Mouse (Mus musculus) stomach, embryonic 15.5 days (tissue): Measurements from ENCODE around the gene Herc6. TPM values are rescaled to one million over a fixed set of nuclear protein-coding genes. Genes with fewer than 3 reads are reported as not detected.

Experiments
- ATAC-seq: fragments of 200-750 bp; cut with Nextera tagmentation; 2 replicates; pipeline ENCODE4 v1.8.0; 2017; ENCODE audit warnings: low read depth, moderate number of reproducible peaks, moderate TSS enrichment; ENCODE audit not compliant: insufficient read depth, low FRiP score
- H3K27ac ChIP-seq: fragments of 300-500 bp; sonication (generic); 2 replicates; pipeline ENCODE4 v1.5.1; 2015; ENCODE audit warnings: mild to moderate bottlenecking, inconsistent platforms
- H3K27me3 ChIP-seq: fragments of 300-500 bp; sonication (generic); replicated peaks from 2 replicates; pipeline ENCODE4 v1.6.1; 2015; ENCODE audit warnings: inconsistent platforms
- H3K36me3 ChIP-seq: fragments of 300-500 bp; sonication (generic); 2 replicates; pipeline ENCODE4 v1.6.1; 2015; ENCODE audit warnings: inconsistent platforms
- H3K4me1 ChIP-seq: fragments of 300-500 bp; sonication (generic); 2 replicates; pipeline ENCODE4 v1.6.1; 2015; ENCODE audit warnings: inconsistent platforms
- H3K4me2 ChIP-seq: fragments of 300-500 bp; sonication (generic); 2 replicates; pipeline ENCODE4 v1.6.1; 2015; ENCODE audit warnings: mild to moderate bottlenecking, inconsistent platforms
- H3K4me3 ChIP-seq: fragments of 300-500 bp; sonication (generic); replicated peaks from 2 replicates; pipeline ENCODE4 v1.5.1; 2015; ENCODE audit warnings: inconsistent platforms
- H3K9ac ChIP-seq: fragments of 300-500 bp; sonication (generic); 2 replicates; pipeline ENCODE4 v1.6.1; 2015; ENCODE audit warnings: inconsistent platforms
- H3K9me3 ChIP-seq: fragments of 300-500 bp; sonication (generic); 2 replicates; pipeline ENCODE4 v1.6.1; 2016; ENCODE audit warnings: inconsistent platforms
- WGBS: fragments of 180-500 bp; shearing (Covaris S2); methylation state at CpG from one replicate; pipeline ENCODE4 v1.1.7; 2015; 5-methylcytosine and 5-hydroxymethylcytosine counted together
- polyA plus RNA-seq: library from polyadenylated mRNA; unstranded; fragments of >200 nt; fragmentation: Nextera tagmentation; extraction: Ambion mirVana; gene quantifications from 2 replicates; pipeline ENCODE4 v1.2.1, GENCODE M21; 2015

Gene Herc6
- 2.6 and 3.5 TPM in 2 replicates for polyA plus RNA-seq

- peak; percentile 87 for ATAC-seq
- under 1% methylated on average over 16 of the region's 16 CpGs for WGBS
- peak within 1 kb of the TSS; percentile 61 for H3K9ac ChIP-seq
- peak within 1 kb of the TSS; percentile 83 for H3K4me2 ChIP-seq
- peak within 1 kb of the TSS; percentile 62 for H3K4me3 ChIP-seq
- no peaks in the 10 kb centered on the region for H3K36me3 ChIP-seq
- H3K27me3 ChIP-seq = no peaks in the 10 kb centered on the region
- peak within 1 kb of the TSS; percentile 85 for H3K27ac ChIP-seq
- no peaks in the 10 kb centered on the region for H3K9me3 ChIP-seq
- no peaks in the 10 kb centered on the region for H3K4me1 ChIP-seq
Measured at GRCm38 (mm10) chr6:57580881-57581548, at the start of gene Herc6. Herc6 (plus strand) TSS chr6:57581000.

DNA sequence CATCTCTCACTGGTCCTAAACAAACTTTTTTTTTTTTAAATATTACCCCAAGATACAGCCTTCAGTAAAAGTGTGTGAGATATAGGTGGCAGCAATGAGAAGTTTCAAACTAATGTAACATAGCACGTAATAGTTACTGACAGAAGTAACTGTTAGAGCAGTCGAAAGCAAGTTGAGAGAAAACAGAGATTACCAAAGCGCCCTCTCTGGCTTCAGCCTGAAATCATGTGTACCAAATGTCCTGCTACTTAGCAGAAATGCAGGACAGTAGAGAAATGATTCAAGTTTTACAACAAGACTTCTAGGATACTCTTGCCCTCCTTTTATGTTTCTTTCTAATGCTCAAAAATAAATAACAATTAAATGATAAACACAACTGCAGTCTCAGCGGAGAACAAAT, 49.8 kb upstream of the Herc6 start:
- no peaks in the 10 kb centered on the region for H3K9me3 ChIP-seq
- 46% methylated on average over 4 of the region's 4 CpGs for WGBS
- H3K27me3 ChIP-seq = no peaks in the 10 kb centered on the region
- H3K9ac ChIP-seq = no peak overlapping the region
- H3K36me3 ChIP-seq = no peaks in the 10 kb centered on the region
- no peak overlapping the region for H3K4me3 ChIP-seq
- no peak overlapping the region for H3K4me2 ChIP-seq
- H3K4me1 ChIP-seq = no peaks in the 10 kb centered on the region; the same call in 1 of the 2 replicates
- no peak overlapping the region for H3K27ac ChIP-seq
- no peak for ATAC-seq

DNA sequence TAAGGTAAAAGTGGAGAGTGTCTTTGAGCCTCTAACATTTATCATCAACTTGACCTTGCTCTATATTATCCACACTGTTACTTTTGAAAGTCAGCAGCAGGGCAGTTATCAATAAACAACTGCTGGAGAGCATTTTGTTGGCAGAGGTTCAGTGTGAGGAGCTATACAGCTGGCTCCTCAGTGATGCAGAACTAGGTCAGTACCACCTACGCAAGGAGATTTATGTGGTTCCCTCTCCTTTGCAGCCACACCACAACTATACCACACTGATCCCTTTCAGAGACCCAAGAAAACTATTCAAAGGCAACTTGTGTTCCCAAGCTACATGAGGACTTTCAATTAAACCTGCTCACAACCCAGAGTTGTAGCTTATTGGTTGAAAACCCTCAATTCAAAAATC, 49.4 kb upstream of the Herc6 start:
- no peak for ATAC-seq
- Histone ChIP-seq H3K9me3 (no peaks in the 10 kb centered on the region), H3K4me3 (no peak overlapping the region), H3K9ac (no peak overlapping the region), H3K36me3 (no peaks in the 10 kb centered on the region), H3K27me3 (no peaks in the 10 kb centered on the region), H3K4me1 (no peaks in the 10 kb centered on the region; the same call in 1 of the 2 replicates), H3K4me2 (no peak overlapping the region), H3K27ac (no peak overlapping the region)
- WGBS = 63% methylated on average over 1 of the region's 1 CpGs

- ATAC-seq = no peak
- Histone ChIP-seq H3K4me2 (no peak overlapping the region), H3K9me3 (no peaks in the 10 kb centered on the region), H3K27ac (no peak overlapping the region), H3K4me1 (no peaks in the 10 kb centered on the region; the same call in 1 of the 2 replicates), H3K36me3 (no peaks in the 10 kb centered on the region), H3K4me3 (no peak overlapping the region), H3K27me3 (no peaks in the 10 kb centered on the region), H3K9ac (no peak overlapping the region)
- whole genome bisulfite sequencing = 53% methylated on average over 1 of the region's 1 CpGs
Measured at GRCm38 (mm10) chr6:57532022-57532421, 48.8 kb upstream of the Herc6 start.

- no peaks in the 10 kb centered on the region; the same call in 1 of the 2 replicates for H3K4me1 ChIP-seq
- no peak overlapping the region for H3K9ac ChIP-seq
- H3K9me3 ChIP-seq = no peaks in the 10 kb centered on the region
- WGBS = 28% methylated on average over 2 of the region's 2 CpGs
- no peaks in the 10 kb centered on the region for H3K36me3 ChIP-seq
- H3K27ac ChIP-seq = no peak overlapping the region
- no peak for ATAC-seq
- H3K4me2 ChIP-seq = peak overlapping the region; percentile 76
- peak overlapping the region; percentile 59; the same call in 1 of the 2 replicates for H3K4me3 ChIP-seq
- no peaks in the 10 kb centered on the region for H3K27me3 ChIP-seq
Measured at GRCm38 (mm10) chr6:57533410-57533809, 47.4 kb upstream of the Herc6 start.

DNA sequence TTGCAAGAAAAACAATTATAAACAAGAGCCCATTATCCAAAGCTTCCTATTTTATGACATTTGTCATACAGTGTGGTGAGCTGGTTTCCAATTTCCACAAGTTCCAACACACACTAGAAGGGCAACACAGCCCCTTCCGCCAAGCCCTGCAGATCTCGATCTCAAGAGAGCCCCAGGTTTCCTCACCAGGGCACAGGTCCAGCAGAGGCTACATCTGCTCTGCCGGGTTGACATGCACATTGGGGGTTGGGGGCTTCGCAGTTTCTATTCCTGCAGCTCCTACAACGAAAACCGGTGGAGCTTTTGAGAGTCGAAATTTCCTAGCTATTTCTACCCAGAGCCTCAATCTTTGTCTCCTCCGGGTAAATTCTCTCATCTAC, 46.6 kb upstream of the Herc6 start:
- Histone ChIP-seq H3K9ac (peak overlapping the region; percentile 42), H3K4me1 (no peaks in the 10 kb centered on the region; the same call in 1 of the 2 replicates), H3K36me3 (no peaks in the 10 kb centered on the region), H3K4me2 (peak overlapping the region; percentile 76), H3K27ac (peak overlapping the region; percentile 83), H3K4me3 (peak overlapping the region; percentile 59), H3K9me3 (no peaks in the 10 kb centered on the region), H3K27me3 (no peaks in the 10 kb centered on the region)
- ATAC-seq = no peak
- 1% methylated on average over 8 of the region's 8 CpGs for WGBS

DNA sequence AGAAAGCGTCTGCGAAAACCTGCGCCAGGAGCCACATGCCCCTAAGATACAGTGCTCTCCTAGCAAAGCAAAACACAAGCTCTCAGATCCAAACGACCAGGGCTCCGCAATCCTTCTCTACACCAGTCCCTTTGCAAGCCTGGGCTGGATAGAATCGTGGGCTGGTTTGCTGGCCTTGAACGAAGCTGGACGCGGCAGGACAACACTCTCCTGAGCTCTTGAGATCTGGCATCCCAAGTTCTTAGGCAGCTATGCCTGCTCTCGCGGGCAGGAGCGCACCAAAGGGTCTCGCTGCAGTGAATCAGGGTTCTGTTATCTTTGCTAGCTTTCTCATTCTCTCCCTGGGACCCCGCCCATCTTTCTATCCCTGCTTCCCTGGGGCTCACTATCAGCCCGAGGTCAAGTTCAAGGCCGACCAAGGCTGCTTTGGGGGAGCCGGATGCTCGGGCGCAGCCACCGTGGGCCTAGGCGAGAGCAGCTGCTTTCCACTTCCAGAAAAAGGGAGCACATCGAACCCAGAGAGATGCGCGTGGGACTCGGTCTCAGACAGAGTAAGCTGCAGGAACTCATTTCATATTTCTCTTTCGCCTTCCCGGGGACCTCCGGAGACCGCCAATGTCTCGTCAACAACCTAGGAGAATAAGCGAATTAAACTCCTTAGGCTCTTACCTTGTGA, 46.1 kb upstream of the Herc6 start:
- under 1% methylated on average over 31 of the region's 31 CpGs for WGBS
- Histone ChIP-seq H3K9ac (peak overlapping the region; percentile 42), H3K36me3 (no peaks in the 10 kb centered on the region), H3K4me2 (peak overlapping the region; percentile 76), H3K4me1 (no peaks in the 10 kb centered on the region; the same call in 1 of the 2 replicates), H3K27ac (peak overlapping the region; percentile 83), H3K27me3 (no peaks in the 10 kb centered on the region), H3K4me3 (peak overlapping the region; percentile 59), H3K9me3 (no peaks in the 10 kb centered on the region)
- 0 out of 2 replicates have a peak, but pooled peaks have one; percentile 5 for ATAC-seq

DNA sequence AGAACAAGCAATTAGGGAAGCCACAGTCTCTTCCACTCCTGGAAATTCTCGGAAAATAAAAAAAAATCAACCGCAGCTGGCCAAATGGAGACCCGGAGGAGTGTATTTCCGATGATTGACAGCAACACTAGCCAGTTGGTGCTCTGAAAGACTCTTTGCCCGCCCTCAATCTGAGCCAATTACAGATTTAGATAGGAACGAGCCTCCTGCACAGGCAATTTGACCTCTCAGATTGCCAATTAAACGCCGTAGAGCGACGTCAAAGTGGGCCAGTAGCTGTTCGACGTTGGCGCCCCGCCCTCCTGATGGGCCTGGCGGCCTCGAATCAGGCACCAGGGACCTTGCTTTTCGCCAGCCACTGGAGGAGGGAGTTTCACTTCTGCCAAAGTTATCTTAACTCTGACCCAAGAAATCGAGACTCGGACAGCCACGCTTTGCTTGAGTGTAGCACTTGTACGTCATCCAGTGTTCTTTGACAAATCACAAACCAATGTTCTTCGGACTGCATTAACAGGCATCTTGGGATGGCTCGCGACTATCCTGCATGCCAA, 45.3 kb upstream of the Herc6 start, which contains the start of gene Ppm1k:
Gene Ppm1k, minus strand, starts transcription at position 83 of the 551 bp plus-strand sequence.
- peak within 1 kb of the TSS; percentile 59 for H3K4me3 ChIP-seq
- H3K4me1 ChIP-seq = no peaks in the 10 kb centered on the region; the same call in 1 of the 2 replicates
- H3K9ac ChIP-seq = peak within 1 kb of the TSS; percentile 42
- no peaks in the 10 kb centered on the region for H3K27me3 ChIP-seq
- under 1% methylated on average over 24 of the region's 24 CpGs for whole genome bisulfite sequencing
- no peaks in the 10 kb centered on the region for H3K9me3 ChIP-seq
- peak; percentile 98 for ATAC-seq
- H3K27ac ChIP-seq = peak within 1 kb of the TSS; percentile 89
- peak within 1 kb of the TSS; percentile 76 for H3K4me2 ChIP-seq
- H3K36me3 ChIP-seq = no peaks in the 10 kb centered on the region

- Histone ChIP-seq H3K27ac (peak overlapping the region; percentile 89), H3K9ac (peak overlapping the region; percentile 26; the same call in 1 of the 2 replicates), H3K4me1 (no peaks in the 10 kb centered on the region; the same call in 1 of the 2 replicates), H3K4me3 (peak overlapping the region; percentile 59), H3K27me3 (no peaks in the 10 kb centered on the region), H3K36me3 (no peaks in the 10 kb centered on the region), H3K9me3 (no peaks in the 10 kb centered on the region), H3K4me2 (peak overlapping the region; percentile 54)
- WGBS = 28% methylated on average over 14 of the region's 14 CpGs
- ATAC-seq = peak; percentile 43; the same call in 1 of the 2 replicates
Measured at GRCm38 (mm10) chr6:57535971-57536669, 44.7 kb upstream of the Herc6 start.

- 76% methylated on average over 5 of the region's 5 CpGs for WGBS
- H3K27ac ChIP-seq = no peak overlapping the region
- no peak overlapping the region for H3K4me2 ChIP-seq
- H3K9me3 ChIP-seq = no peaks in the 10 kb centered on the region
- no peak overlapping the region for H3K4me3 ChIP-seq
- no peaks in the 10 kb centered on the region for H3K27me3 ChIP-seq
- no peak for ATAC-seq
- no peak overlapping the region for H3K9ac ChIP-seq
- H3K4me1 ChIP-seq = no peaks in the 10 kb centered on the region; the same call in 1 of the 2 replicates
- no peaks in the 10 kb centered on the region for H3K36me3 ChIP-seq
Measured at GRCm38 (mm10) chr6:57537887-57538286, 42.9 kb upstream of the Herc6 start.

DNA sequence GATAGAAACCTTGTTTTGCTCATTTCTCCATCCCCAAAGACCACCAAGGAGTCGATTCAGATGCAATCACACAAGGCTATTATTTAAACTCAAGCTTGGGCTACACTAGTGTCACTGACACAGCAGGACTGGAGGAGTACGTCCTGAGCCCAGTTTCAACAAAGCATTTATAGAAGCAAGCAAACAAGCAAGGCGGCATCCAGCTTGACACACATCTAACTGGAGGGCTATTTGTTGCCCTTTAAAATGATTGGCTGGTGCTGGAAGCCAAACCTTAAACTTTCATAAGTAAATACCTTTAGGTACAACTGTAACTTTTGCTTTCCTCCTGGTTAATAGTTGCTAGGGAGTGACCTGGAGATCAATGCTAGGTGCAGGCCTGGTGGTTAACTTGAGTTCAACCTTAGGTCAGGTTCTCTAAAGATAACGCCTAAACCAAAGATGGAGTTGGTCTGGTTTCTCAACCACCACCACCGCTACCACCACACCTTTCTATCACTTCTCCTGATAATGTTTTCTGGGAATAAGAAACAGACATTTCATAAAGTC, 39.8 kb upstream of the Herc6 start:
- Histone ChIP-seq H3K4me1 (no peaks in the 10 kb centered on the region), H3K9ac (no peak overlapping the region), H3K36me3 (no peaks in the 10 kb centered on the region), H3K27ac (no peak overlapping the region), H3K4me3 (no peak overlapping the region), H3K9me3 (no peaks in the 10 kb centered on the region), H3K4me2 (no peak overlapping the region), H3K27me3 (no peaks in the 10 kb centered on the region)
- ATAC-seq = peak; percentile 7; the same call in 1 of the 2 replicates
- WGBS = 65% methylated on average over 5 of the region's 5 CpGs
